Mouse (Mus musculus): ENCODE measurements around the gene A930018P22Rik.
"Not testable (repeated sequence)": the region's sequence is repeated elsewhere in the genome, so short reads cannot be mapped to it uniquely, and the experiment has no call there.

A930018P22Rik gene

GRCm38 (mm10) chr2:104122505-104123378 is at the start of gene A930018P22Rik:
Gene A930018P22Rik, plus strand, starts transcription at chr2:104122769.
- peak; percentile 93 for DNase-seq

GRCm38 (mm10) chr2:104078285-104078684 is 44.3 kb upstream of the A930018P22Rik start:
- not testable (repeated sequence) for DNase-seq

- DNase-seq, result not testable (repeated sequence)
These were observed 41.0 kb upstream of the A930018P22Rik start for GRCm38 (mm10) chr2:104081436-104082050.

- DNase-seq, result no peak
These were observed 40.1 kb upstream of the A930018P22Rik start for GRCm38 (mm10) chr2:104082474-104082873.

- not testable (repeated sequence) for DNase-seq
These were observed 38.5 kb upstream of the A930018P22Rik start for GRCm38 (mm10) chr2:104084027-104084426.

GRCm38 (mm10) chr2:104087562-104087961 is 35.0 kb upstream of the A930018P22Rik start:
- DNase-seq, result not testable (repeated sequence)

GRCm38 (mm10) chr2:104093305-104093704 is 29.3 kb upstream of the A930018P22Rik start:
- no peak for DNase-seq

GRCm38 (mm10) chr2:104095741-104096213 is 26.8 kb upstream of the A930018P22Rik start, which contains the start of gene Cd59a:
Gene Cd59a, plus strand, starts transcription at chr2:104095801.
- peak; percentile 94 for DNase-seq

- DNase-seq, result peak in 1 of 2 experiments; percentile 12
These were observed 26.3 kb upstream of the A930018P22Rik start for GRCm38 (mm10) chr2:104096256-104096655.

GRCm38 (mm10) chr2:104096796-104097195 is 25.8 kb upstream of the A930018P22Rik start:
- not testable (repeated sequence) for DNase-seq

- not testable (repeated sequence) for DNase-seq
These were observed 25.2 kb upstream of the A930018P22Rik start for GRCm38 (mm10) chr2:104097396-104097795.

GRCm38 (mm10) chr2:104098529-104099230 is 23.9 kb upstream of the A930018P22Rik start:
- DNase-seq, result no peak

GRCm38 (mm10) chr2:104099231-104099585 is 23.4 kb upstream of the A930018P22Rik start:
- no peak for DNase-seq

GRCm38 (mm10) chr2:104099946-104100345 is 22.6 kb upstream of the A930018P22Rik start:
- DNase-seq, result no peak

- DNase-seq, result no peak
These were observed 17.8 kb upstream of the A930018P22Rik start for GRCm38 (mm10) chr2:104104800-104105199.

GRCm38 (mm10) chr2:104109021-104109420 is 13.5 kb upstream of the A930018P22Rik start:
- not testable (repeated sequence) for DNase-seq

- no peak for DNase-seq
These were observed 13.0 kb upstream of the A930018P22Rik start for GRCm38 (mm10) chr2:104109528-104109927.

- DNase-seq, result no peak
These were observed 12.5 kb upstream of the A930018P22Rik start for GRCm38 (mm10) chr2:104110031-104110430.

GRCm38 (mm10) chr2:104111170-104111797 is 11.3 kb upstream of the A930018P22Rik start:
- not testable (repeated sequence) for DNase-seq

- not testable (repeated sequence) for DNase-seq
These were observed 9.0 kb upstream of the A930018P22Rik start for GRCm38 (mm10) chr2:104113563-104113962.

- DNase-seq, result no peak
These were observed 7.7 kb upstream of the A930018P22Rik start for GRCm38 (mm10) chr2:104114898-104115297.

- DNase-seq, result not testable (repeated sequence)
These were observed 5.4 kb upstream of the A930018P22Rik start for GRCm38 (mm10) chr2:104117173-104117572.
